In the genomic region with DNA sequence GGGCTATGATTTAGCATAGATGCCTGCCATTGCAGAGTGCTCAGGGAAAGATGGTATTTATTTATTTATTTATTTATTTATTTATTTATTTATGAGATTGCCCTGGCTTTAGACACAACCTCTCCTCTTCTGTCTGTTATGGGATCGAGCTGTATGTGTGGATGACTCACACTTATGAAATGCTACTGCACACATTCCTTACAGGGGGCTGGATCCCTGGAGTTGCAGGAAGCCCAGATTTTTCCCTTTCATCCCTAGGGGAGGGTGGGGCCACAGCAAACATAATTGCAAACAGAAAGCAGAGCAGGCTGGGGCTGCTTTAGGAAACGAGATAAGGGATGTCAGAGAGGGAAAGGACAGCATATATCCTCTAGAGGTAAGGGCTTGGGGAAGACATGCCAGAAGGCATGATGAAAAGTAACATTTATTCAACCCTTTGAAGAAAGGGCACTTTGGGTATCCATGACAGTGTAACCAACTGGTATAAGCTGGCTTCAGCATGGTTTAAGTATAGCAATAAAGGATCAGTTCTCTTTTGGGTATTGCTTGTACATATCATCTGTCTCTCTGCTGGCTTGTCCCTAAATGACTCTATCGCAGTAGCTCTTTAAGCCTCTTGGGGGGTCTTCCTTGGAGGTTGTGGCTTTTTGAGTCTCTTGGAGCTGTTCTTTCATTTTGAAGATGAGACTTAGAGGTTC, we compare ENCODE assay signal across 9 mouse cellular contexts.
DNase-seq lines count a peak whose midpoint lies in the region; ATAC-seq and TF ChIP-seq lines count a peak whose summit lies in the region.
"Had no signal": no experiment of that assay in that cellular context is flagged by ENCODE, and none has a peak within 500 bp of the region (broad histone marks: within the 10 kb centered on the region; RNA-seq: fewer than 3 reads in every experiment).

No protein-coding gene starts in this region.

- no peak overlapping the region for H3K9ac ChIP-seq in hindbrain, embryonic 13.5 days
- H3K9ac ChIP-seq in hindbrain, embryonic 11.5 days (ENCODE audit: low read depth, low read length): no peak overlapping the region
- no peak overlapping the region for H3K9ac ChIP-seq in forebrain, embryonic 14.5 days (ENCODE audit: low read length)
- no peak overlapping the region for H3K9ac ChIP-seq in midbrain, postnatal 0 days (replicated peaks; ENCODE audit: low read length, poor library complexity, severe bottlenecking)

- no peak overlapping the region for H3K4me3 ChIP-seq in hindbrain, embryonic 13.5 days
- no peak overlapping the region for H3K4me3 ChIP-seq in hindbrain, embryonic 11.5 days (ENCODE audit: low read depth, low read length)
- H3K4me3 ChIP-seq in forebrain, embryonic 14.5 days (ENCODE audit: low read depth, low read length): no peak overlapping the region
- no peak overlapping the region for H3K4me3 ChIP-seq in midbrain, postnatal 0 days (ENCODE audit: low read depth, low read length)
- H3K4me3 ChIP-seq: layer of hippocampus, adult 2 months had no signal

- H3K36me3 ChIP-seq in hindbrain, embryonic 13.5 days: no peaks in the 10 kb centered on the region
- H3K36me3 ChIP-seq in hindbrain, embryonic 11.5 days (ENCODE audit: control insufficient read depth, insufficient read depth, low read length): no peaks in the 10 kb centered on the region
- H3K36me3 ChIP-seq in forebrain, embryonic 14.5 days (ENCODE audit: control insufficient read depth, insufficient read depth, low read length): no peaks in the 10 kb centered on the region
- no peaks in the 10 kb centered on the region for H3K36me3 ChIP-seq in midbrain, postnatal 0 days (ENCODE audit: insufficient read depth, low read length)

- no peak for TF ChIP-seq CTCF in midbrain, postnatal 0 days (IDR thresholded peaks at IDR 0.05)

- H3K9me3 ChIP-seq in hindbrain, embryonic 13.5 days: no peaks in the 10 kb centered on the region
- no peaks in the 10 kb centered on the region for H3K9me3 ChIP-seq in hindbrain, embryonic 11.5 days (ENCODE audit: control insufficient read depth, low read length)
- no peaks in the 10 kb centered on the region for H3K9me3 ChIP-seq in forebrain, embryonic 14.5 days (replicated peaks; ENCODE audit: control insufficient read depth, low read length)
- no peaks in the 10 kb centered on the region for H3K9me3 ChIP-seq in midbrain, postnatal 0 days (ENCODE audit: low read length)

- no peak overlapping the region for H3K27ac ChIP-seq in hindbrain, embryonic 13.5 days
- H3K27ac ChIP-seq in hindbrain, embryonic 11.5 days (ENCODE audit: low read depth, low read length): no peak overlapping the region
- no peak overlapping the region for H3K27ac ChIP-seq in forebrain, embryonic 14.5 days (ENCODE audit: low read depth, low read length)
- H3K27ac ChIP-seq in midbrain, postnatal 0 days (ENCODE audit: low read depth, low read length): no peak overlapping the region
- H3K27ac ChIP-seq: layer of hippocampus, adult 2 months had no signal

- no peak for DNase-seq in hindbrain, embryonic 11.5 days (ENCODE audit: low spot score)
- peak; percentile 2 for DNase-seq in ZHBTc4 (ENCODE audit: low read depth, low spot score)
- DNase-seq in forebrain, embryonic 14.5 days (ENCODE audit: low spot score): no peak
- DNase-seq in midbrain, postnatal 0 days (ENCODE audit: low spot score): no peak
- DNase-seq in frontal cortex, postnatal 14 days (ENCODE audit: low spot score in 2 of 2): no peak
- DNase-seq: lung, adult 2 months had no signal

- H3K4me2 ChIP-seq in hindbrain, embryonic 13.5 days: no peak overlapping the region
- no peak overlapping the region for H3K4me2 ChIP-seq in hindbrain, embryonic 11.5 days (replicated peaks; ENCODE audit: low read depth, low read length)
- H3K4me2 ChIP-seq in forebrain, embryonic 14.5 days (ENCODE audit: low read length): no peak overlapping the region
- H3K4me2 ChIP-seq in midbrain, postnatal 0 days (ENCODE audit: low read depth, low read length, poor library complexity, severe bottlenecking): no peak overlapping the region

- WGBS in hindbrain, embryonic 13.5 days: 55% methylated on average over 3 of the region's 3 CpGs
- 62% methylated on average over 3 of the region's 3 CpGs for WGBS in hindbrain, embryonic 11.5 days
- 68% methylated on average over 3 of the region's 3 CpGs for WGBS in forebrain, embryonic 14.5 days
- 67% methylated on average over 3 of the region's 3 CpGs for WGBS in midbrain, postnatal 0 days

- peaks cover 20% of the 10 kb centered on the region for H3K4me1 ChIP-seq in hindbrain, embryonic 13.5 days (replicated peaks)
- no peaks in the 10 kb centered on the region for H3K4me1 ChIP-seq in hindbrain, embryonic 11.5 days (replicated peaks; ENCODE audit: control insufficient read depth, insufficient read depth, low read length)
- H3K4me1 ChIP-seq in forebrain, embryonic 14.5 days (ENCODE audit: control insufficient read depth, insufficient read depth, low read length): 0 out of 2 replicates have a peak, but pooled peaks cover 2% of the 10 kb centered on the region
- H3K4me1 ChIP-seq in midbrain, postnatal 0 days (ENCODE audit: insufficient read depth, low read length): no peaks in the 10 kb centered on the region

- H3K27me3 ChIP-seq in hindbrain, embryonic 13.5 days: no peaks in the 10 kb centered on the region
- H3K27me3 ChIP-seq in hindbrain, embryonic 11.5 days (ENCODE audit: control insufficient read depth, insufficient read depth, low read length): no peaks in the 10 kb centered on the region
- no peaks in the 10 kb centered on the region for H3K27me3 ChIP-seq in forebrain, embryonic 14.5 days (replicated peaks; ENCODE audit: control insufficient read depth, insufficient read depth, low read length)
- no peaks in the 10 kb centered on the region for H3K27me3 ChIP-seq in midbrain, postnatal 0 days (ENCODE audit: insufficient read depth, low read length)

- peak; percentile 24; the same call in 1 of the 2 replicates for ATAC-seq in hindbrain, embryonic 13.5 days (ENCODE audit: low FRiP score)
- ATAC-seq in hindbrain, embryonic 11.5 days (ENCODE audit: low FRiP score): no peak
- ATAC-seq in forebrain, embryonic 14.5 days: peak; percentile 11; the same call in 1 of the 2 replicates
- 0 out of 2 replicates have a peak, but pooled peaks have one; percentile 31 for ATAC-seq in midbrain, postnatal 0 days (ENCODE audit: low FRiP score)
- ATAC-seq in inflammation-experienced regulatory T-cells, adult 6 months: no peak

Comparison
In these comparisons a context has a peak if more than half of its experiments do, and no peak if none do; other contexts are left out.
1. ATAC-seq: peak in hindbrain, embryonic 13.5 days (single experiment), forebrain, embryonic 14.5 days (single experiment) and midbrain, postnatal 0 days (single experiment); none in hindbrain, embryonic 11.5 days (single experiment) and inflammation-experienced regulatory T-cells, adult 6 months (single experiment).